Mouse (Mus musculus) telencephalon, adult 2 months (tissue): Measurements from ENCODE around the gene Gm8994.

Experiments
- DNase-seq: peaks from one replicate; pipeline ENCODE4 v3.0.0-alpha.2; 2011; ENCODE audit warnings: low read depth, low spot score

Gene Gm8994

GRCm38 (mm10) chr6:136358471-136358870 is 31.1 kb downstream of the Gm8994 start:
- no peak for DNase-seq

- no peak for DNase-seq
These were observed 36.0 kb downstream of the Gm8994 start for GRCm38 (mm10) chr6:136363313-136363712.

- peak; percentile 81 for DNase-seq
These were observed 36.7 kb downstream of the Gm8994 start for GRCm38 (mm10) chr6:136364008-136364407.

- peak; percentile 67 for DNase-seq
These were observed 37.2 kb downstream of the Gm8994 start for GRCm38 (mm10) chr6:136364430-136365098.

- no peak for DNase-seq
These were observed 48.8 kb downstream of the Gm8994 start for GRCm38 (mm10) chr6:136376097-136376496.
